Mouse (Mus musculus): ENCODE results near the gene Jade2. TPM values are rescaled to one million over a fixed set of nuclear protein-coding genes. Genes with fewer than 3 reads are reported as not detected.

The Jade2 gene
- total RNA-seq (2021): 1 to 10 TPM; 2.0 to 5.0 TPM
- long read RNA-seq, experiment 1: 0 reads
- long read RNA-seq, experiment 2, full-length matches to known transcripts: 1 of 1 reads
- long read RNA-seq, experiment 2, partial matches to known transcripts: 0 of 1 reads
- long read RNA-seq, experiment 2, other reads (novel, unspliced or antisense): 0 of 1 reads

DNA sequence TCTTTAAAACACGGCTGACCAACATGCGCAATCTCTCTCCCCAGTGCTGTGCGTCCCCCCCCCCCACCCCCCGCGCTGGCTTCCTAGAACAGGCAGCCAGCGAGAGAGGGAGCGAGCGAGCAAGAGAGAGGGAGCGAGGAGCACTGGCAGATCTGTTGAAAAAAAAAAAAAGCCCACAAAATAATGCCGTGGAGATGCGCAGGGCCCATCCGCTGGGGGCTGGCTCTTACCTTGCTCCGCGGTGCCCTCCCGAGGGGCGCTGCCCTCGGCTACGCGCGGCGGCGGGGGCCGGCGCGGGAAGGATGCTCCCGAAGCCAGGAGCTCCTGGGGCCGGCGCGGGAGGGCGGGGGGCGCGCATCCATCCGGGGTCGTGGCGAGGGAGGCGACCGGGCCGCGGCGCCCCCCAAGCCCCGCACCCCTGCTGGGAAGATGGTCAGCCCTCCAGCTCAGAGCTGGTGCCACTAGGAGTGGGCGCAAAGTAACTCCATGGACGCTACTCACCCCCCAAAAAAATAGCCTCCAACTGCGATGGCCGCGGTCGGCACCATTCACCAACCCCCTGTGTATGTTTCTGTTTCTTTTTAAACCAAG is at the start of gene Jade2:
Gene Jade2 (minus strand): TSS at position 573 of the 591 bp plus-strand sequence.
- intact Hi-C loops (cut with DNase I; ENCODE audit: low total_unique reads): loop anchor here (5.0 kb wide), 1 partner anchor 105 kb away; no protein-coding TSS in a partner anchor
- DNase-seq: peak; percentile 49

GRCm38 (mm10) chr11:51904224-51904623 is 46.8 kb upstream of the Jade2 start:
- DNase-seq: no peak
- intact Hi-C loops (cut with DNase I; ENCODE audit: low total_unique reads): no loop called here

- no peak for DNase-seq
- intact Hi-C loops (cut with DNase I; ENCODE audit: low total_unique reads): no loop called here
Observed at GRCm38 (mm10) chr11:51899691-51900090, 42.2 kb upstream of the Jade2 start.

- intact Hi-C loops (cut with DNase I; ENCODE audit: low total_unique reads): no loop called here
- no peak for DNase-seq
Observed at GRCm38 (mm10) chr11:51898326-51899080, 41.0 kb upstream of the Jade2 start.

GRCm38 (mm10) chr11:51897311-51897710 is 39.9 kb upstream of the Jade2 start:
- no peak for DNase-seq
- intact Hi-C loops (cut with DNase I; ENCODE audit: low total_unique reads): no loop called here

- intact Hi-C loops (cut with DNase I; ENCODE audit: low total_unique reads): no loop called here
Observed at GRCm38 (mm10) chr11:51896012-51896411, 38.6 kb upstream of the Jade2 start.

DNA sequence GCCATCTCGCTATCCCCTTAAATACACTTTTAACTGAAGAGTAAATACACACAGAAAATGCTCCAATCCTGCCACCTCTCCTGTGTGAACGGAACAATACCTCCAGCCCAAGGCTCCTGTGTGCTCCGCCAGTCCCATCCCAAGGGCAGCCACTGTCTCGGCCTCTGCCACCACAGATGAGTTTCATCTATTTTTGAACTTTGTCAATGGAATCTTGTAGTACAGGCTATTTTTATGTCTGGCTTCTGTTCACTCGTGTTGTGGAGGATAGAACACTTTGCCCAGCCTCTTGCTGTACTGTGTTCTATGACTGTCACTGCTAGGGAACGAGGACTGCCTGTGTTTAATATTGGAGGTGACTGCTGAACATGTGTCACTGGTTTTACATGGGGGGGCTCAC is 28.2 kb upstream of the Jade2 start:
- no peak for DNase-seq
- intact Hi-C loops (cut with DNase I; ENCODE audit: low total_unique reads): no loop called here

More at GRCm38 (mm10) chr11:51896012-51896411, 38.6 kb upstream of the Jade2 start:
- no peak for DNase-seq

GRCm38 (mm10) chr11:51884092-51884491 is 26.6 kb upstream of the Jade2 start:
- DNase-seq: no peak
- intact Hi-C loops (cut with DNase I; ENCODE audit: low total_unique reads): no loop called here

GRCm38 (mm10) chr11:51883670-51884069 is 26.2 kb upstream of the Jade2 start:
- peak; percentile 35 for DNase-seq

DNA sequence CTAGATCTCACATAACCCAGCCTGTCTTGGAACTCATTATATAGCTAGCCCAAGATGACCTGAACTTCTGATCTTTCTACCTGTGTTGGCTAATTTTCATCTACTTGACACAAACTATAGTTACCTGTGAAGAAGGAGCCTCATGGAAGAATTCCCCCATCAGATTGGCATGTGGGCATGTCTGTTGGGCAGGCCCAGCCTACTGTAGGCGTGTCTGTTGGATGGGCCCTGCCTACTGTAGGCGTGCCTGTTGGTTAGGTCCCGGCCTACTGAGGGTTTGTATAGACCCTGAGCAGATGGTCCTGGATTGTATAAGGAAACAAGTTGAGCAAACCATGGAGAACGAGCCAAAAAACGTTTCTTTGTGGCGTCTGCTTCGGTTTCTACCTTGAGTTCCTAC is 24.3 kb upstream of the Jade2 start:
- no peak for DNase-seq

More at GRCm38 (mm10) chr11:51883670-51884069, 26.2 kb upstream of the Jade2 start:
- intact Hi-C loops (cut with DNase I; ENCODE audit: low total_unique reads): no loop called here

GRCm38 (mm10) chr11:51881041-51881730 is 23.7 kb upstream of the Jade2 start:
- intact Hi-C loops (cut with DNase I; ENCODE audit: low total_unique reads): no loop called here
- DNase-seq: no peak

More for the DNA sequence above, 24.3 kb upstream of the Jade2 start:
- intact Hi-C loops (cut with DNase I; ENCODE audit: low total_unique reads): no loop called here

DNA sequence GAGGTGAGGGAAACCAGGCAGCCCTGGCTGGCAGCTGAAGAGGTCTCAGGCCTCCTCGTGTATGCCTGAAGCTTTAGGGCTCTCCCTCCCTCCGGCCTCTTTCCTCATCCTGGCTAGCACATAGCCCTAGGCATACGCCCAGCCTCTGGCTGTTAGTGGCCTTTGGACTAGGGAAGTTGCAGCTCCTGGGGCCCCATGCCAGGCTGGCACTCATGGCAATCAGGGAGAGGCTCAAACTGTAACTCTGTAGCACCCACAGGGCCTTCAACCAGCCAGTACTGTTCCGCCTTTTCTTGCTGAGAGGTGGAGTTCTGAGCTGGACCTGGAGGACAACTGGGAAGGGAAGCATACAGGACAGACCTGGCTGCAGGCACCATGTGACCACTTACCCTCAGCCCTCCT is 19.5 kb upstream of the Jade2 start:
- intact Hi-C loops (cut with DNase I; ENCODE audit: low total_unique reads): no loop called here
- peak; percentile 90 for DNase-seq

- intact Hi-C loops (cut with DNase I; ENCODE audit: low total_unique reads): no loop called here
- no peak for DNase-seq
Observed at GRCm38 (mm10) chr11:51875792-51876195, 18.3 kb upstream of the Jade2 start.

- intact Hi-C loops (cut with DNase I; ENCODE audit: low total_unique reads): no loop called here
Observed at GRCm38 (mm10) chr11:51875086-51875485, 17.6 kb upstream of the Jade2 start.

DNA sequence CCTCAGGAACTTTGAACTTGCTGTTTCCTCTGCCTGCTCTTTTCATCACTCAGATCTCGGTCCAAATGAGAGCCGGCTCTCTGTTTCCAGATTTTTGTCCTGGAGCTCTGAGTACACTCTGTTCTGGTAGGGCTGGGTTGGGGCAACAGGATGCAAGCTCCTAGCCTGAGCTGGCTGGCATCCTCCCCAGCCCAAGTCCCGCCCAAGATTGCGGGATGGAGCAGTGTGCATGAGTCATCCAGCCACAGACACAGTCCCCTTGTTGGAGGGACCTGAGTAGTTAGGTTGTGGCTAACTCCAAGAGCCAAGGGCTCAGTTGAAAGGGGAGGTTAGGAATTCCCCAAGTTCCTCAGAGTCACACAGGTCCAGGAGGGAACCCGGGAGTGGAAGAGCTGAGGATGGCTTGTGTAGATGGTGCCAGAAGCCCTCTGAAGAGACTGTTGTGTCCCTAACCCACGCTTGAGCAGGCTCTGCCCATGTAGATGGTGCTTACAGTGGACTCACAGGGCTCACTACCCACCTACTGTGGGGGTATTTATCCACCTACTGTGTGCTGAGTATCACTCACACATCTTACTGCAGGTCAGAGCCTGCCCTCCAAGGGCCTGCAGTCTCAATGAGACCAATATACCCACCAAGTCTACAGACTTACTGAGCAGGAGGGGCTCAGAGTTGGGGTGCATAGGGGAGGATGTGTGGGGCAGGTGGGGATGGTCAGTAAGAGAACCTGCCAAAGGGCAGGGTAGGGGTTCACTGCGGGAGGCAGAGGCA is 17.0 kb upstream of the Jade2 start:
- intact Hi-C loops (cut with DNase I; ENCODE audit: low total_unique reads): no loop called here
- DNase-seq: peak; percentile 66

More at GRCm38 (mm10) chr11:51875086-51875485, 17.6 kb upstream of the Jade2 start:
- DNase-seq: no peak

DNA sequence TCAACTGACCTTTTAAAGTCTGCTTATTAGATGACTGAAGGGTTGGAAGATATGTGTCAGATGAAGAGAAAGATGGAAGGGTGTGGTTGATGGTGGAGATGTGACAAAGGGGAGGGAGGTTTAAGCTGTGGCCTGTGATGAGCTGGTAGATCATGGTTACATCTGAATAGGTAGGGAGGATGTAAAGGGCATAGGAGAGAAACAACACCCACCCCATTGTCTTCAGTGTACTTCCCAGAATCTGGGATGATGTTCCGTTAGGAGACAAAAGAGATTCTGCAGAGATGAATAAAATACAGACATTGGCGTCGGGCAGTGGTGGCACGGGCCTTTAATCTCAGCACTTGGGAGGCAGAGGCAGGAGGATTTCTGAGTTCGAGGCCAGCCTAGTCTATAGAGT is 15.7 kb upstream of the Jade2 start:
- intact Hi-C loops (cut with DNase I; ENCODE audit: low total_unique reads): no loop called here
- no peak for DNase-seq

DNA sequence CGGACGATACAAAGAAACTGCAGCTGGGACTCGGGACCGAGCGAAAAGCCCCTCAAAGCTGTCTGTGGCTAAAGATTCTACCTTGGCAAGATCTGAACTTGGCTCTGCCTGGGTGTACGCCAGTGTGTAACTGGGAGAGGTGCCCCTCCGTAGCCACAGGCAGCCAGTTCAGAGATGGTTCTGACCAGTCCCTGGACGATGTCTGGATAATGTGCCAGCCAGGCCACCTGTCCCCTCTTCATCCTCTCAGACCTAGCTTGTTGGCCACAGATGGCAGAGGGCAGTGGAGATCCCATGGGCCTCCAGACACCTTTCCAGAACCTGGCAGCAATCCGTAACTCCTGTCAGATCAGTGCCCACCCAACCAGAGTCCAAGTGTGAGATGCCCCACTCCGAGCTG is 9.8 kb upstream of the Jade2 start:
- no peak for DNase-seq
- intact Hi-C loops (cut with DNase I; ENCODE audit: low total_unique reads): no loop called here

DNA sequence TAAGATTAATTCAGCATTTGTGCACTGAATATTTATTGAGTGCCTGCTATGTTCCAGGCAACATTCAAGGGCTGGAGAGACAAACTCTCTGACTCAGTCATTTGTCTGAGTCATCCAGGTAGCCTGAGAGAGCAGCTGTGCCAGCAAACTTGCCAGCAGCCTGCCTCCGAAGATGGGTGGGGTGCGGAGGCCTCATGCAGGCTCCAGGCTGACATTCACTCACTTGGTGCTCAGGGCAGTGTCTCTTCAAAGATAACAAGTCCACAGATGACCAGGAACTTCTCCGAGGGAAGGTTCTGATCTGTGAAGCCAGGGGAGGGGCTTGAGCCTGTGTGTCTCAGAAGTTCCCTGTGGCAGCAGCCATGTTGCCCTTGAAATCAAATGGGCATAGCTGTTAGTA is 8.6 kb upstream of the Jade2 start:
- intact Hi-C loops (cut with DNase I; ENCODE audit: low total_unique reads): no loop called here
- no peak for DNase-seq

DNA sequence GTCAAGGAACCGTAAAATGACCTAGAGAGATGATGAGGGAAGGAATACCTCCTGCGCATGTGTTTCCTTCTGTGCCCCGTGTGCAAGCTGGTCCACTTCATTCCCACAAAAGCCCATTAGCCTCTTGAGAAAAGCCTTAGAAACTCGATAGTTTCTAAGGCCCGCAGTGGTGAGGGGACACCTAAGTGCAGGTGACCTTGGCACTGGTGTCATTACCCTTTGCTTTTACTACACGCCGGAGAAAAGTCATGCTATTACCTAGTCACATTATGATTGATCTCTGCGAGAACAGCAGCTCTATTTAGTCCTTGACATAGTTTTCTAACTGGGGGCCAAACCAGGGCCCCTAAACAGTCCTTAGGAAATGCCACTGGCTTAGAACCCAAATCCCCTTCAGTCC is 3.2 kb upstream of the Jade2 start:
- DNase-seq: no peak
- intact Hi-C loops (cut with DNase I; ENCODE audit: low total_unique reads): no loop called here

All from gastrocnemius, postnatal 14 days (tissue).